Mouse (Mus musculus) heart, embryonic 15.5 days (tissue): ENCODE results near the gene Ciart. TPM values are rescaled to one million over a fixed set of nuclear protein-coding genes. Genes with fewer than 3 reads are reported as not detected.
"Not testable (repeated sequence)": the region's sequence is repeated elsewhere in the genome, so short reads cannot be mapped to it uniquely, and the experiment has no call there.

Experiments used
- ATAC-seq: fragments of 200-750 bp; cut with Nextera tagmentation; replicated peaks from 2 replicates; pipeline ENCODE4 v1.8.0; 2017; ENCODE audit warnings: low read depth, moderate TSS enrichment; ENCODE audit not compliant: insufficient number of reproducible peaks, insufficient read depth, low FRiP score
- H3K27ac ChIP-seq: fragments of 300-500 bp; sonication (generic); 2 replicates; pipeline ENCODE4 v1.5.1; 2015; ENCODE audit warnings: mild to moderate bottlenecking, inconsistent platforms
- H3K27me3 ChIP-seq: fragments of 300-500 bp; sonication (generic); 2 replicates; pipeline ENCODE4 v1.6.1; 2015; ENCODE audit warnings: inconsistent platforms
- H3K36me3 ChIP-seq: fragments of 300-500 bp; sonication (generic); 2 replicates; pipeline ENCODE4 v1.6.1; 2015; ENCODE audit warnings: mild to moderate bottlenecking, inconsistent platforms
- H3K4me1 ChIP-seq: fragments of 300-500 bp; sonication (generic); replicated peaks from 2 replicates; pipeline ENCODE4 v1.6.1; 2015; ENCODE audit warnings: inconsistent platforms
- H3K4me2 ChIP-seq: fragments of 300-500 bp; sonication (generic); 2 replicates; pipeline ENCODE4 v1.6.1; 2015; ENCODE audit warnings: inconsistent platforms, mild to moderate bottlenecking, moderate library complexity
- H3K4me3 ChIP-seq: fragments of 300-500 bp; sonication (generic); 2 replicates; pipeline ENCODE4 v1.5.1; 2015; ENCODE audit warnings: mild to moderate bottlenecking, inconsistent platforms
- H3K9ac ChIP-seq: fragments of 300-500 bp; sonication (generic); 2 replicates; pipeline ENCODE4 v1.6.1; 2015; ENCODE audit warnings: mild to moderate bottlenecking, inconsistent platforms
- H3K9me3 ChIP-seq: fragments of 300-500 bp; sonication (generic); replicated peaks from 2 replicates; pipeline ENCODE4 v1.6.1; 2016; ENCODE audit warnings: inconsistent platforms
- WGBS: fragments of 180-500 bp; shearing (Covaris S2); methylation state at CpG from one replicate; pipeline ENCODE4 v1.1.7; 2015; ENCODE audit warnings: mixed read lengths; 5-methylcytosine and 5-hydroxymethylcytosine counted together
- polyA plus RNA-seq: library from polyadenylated mRNA; unstranded; fragments of >200 nt; fragmentation: Nextera tagmentation; extraction: Ambion mirVana; gene quantifications from 2 replicates; pipeline ENCODE4 v1.2.1, GENCODE M21; 2015

Gene Ciart
- polyA plus RNA-seq, result 3.6 and 4.7 TPM in 2 replicates

- Histone ChIP-seq H3K9me3 (no peaks in the 10 kb centered on the region), H3K4me1 (peaks cover 17% of the 10 kb centered on the region), H3K4me2 (peak within 1 kb of the TSS; percentile 99), H3K36me3 (peaks cover 12% of the 10 kb centered on the region; the same call in 1 of the 2 replicates), H3K9ac (peak within 1 kb of the TSS; percentile 43), H3K4me3 (peak within 1 kb of the TSS; percentile 56), H3K27me3 (no peaks in the 10 kb centered on the region), H3K27ac (peak within 1 kb of the TSS; percentile 52)
- peak; percentile 98 for ATAC-seq
- under 1% methylated on average over 61 of the region's 66 CpGs for WGBS
These were observed at the start of gene Ciart for GRCm38 (mm10) chr3:95881979-95882815. Gene Ciart (minus strand): TSS chr3:95882251.

DNA sequence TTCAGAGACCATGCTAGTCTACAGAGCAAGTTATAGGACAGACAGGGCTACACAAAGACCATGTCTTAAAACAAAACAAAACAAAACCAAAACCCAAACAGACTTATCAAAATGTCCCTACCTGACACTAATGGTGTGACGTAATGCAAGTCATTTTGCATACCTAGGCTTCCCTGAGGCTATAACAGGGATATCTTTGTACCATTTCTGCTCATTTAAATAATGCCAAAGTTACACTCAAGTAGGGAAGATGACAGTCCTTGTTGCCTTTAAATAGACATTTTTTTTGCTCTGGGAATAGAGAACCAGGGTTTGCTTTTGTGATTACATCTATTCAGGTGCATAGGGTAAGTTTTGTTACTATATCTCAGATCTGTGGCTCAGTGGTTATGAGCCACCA, 49.4 kb upstream of the Ciart start:
- peaks cover 15% of the 10 kb centered on the region for H3K4me1 ChIP-seq
- no peak overlapping the region for H3K9ac ChIP-seq
- 92% methylated on average over 1 of the region's 1 CpGs for WGBS
- no peak overlapping the region for H3K27ac ChIP-seq
- peaks cover 24% of the 10 kb centered on the region for H3K36me3 ChIP-seq
- H3K27me3 ChIP-seq, result no peaks in the 10 kb centered on the region
- H3K4me3 ChIP-seq, result no peak overlapping the region; the same call in 1 of the 2 replicates
- peak overlapping the region; percentile 80; the same call in 1 of the 2 replicates for H3K4me2 ChIP-seq
- ATAC-seq, result no peak
- H3K9me3 ChIP-seq, result no peaks in the 10 kb centered on the region

DNA sequence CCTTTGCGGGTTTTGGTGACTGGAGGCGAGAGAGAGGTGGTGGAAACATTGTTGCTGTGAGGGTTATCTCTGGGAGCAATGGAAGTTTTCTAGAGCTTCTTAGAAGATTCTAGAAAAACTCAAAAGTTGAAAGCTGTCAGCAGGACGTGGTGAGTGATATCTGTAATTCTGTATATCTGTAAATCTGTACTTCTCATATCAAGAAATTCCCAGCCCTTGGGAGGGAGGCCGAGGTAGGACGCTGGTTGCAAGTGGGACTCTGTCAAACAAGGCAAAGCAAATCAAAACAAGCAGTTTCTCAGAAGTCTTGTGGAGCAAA, 48.4 kb upstream of the Ciart start:
- ATAC-seq, result no peak
- 0% methylated on average over 5 of the region's 5 CpGs for WGBS
- peak overlapping the region; percentile 94 for H3K4me3 ChIP-seq
- H3K27me3 ChIP-seq, result no peaks in the 10 kb centered on the region
- peak overlapping the region; percentile 93 for H3K27ac ChIP-seq
- no peaks in the 10 kb centered on the region for H3K9me3 ChIP-seq
- H3K4me2 ChIP-seq, result peak overlapping the region; percentile 80
- peaks cover 15% of the 10 kb centered on the region for H3K4me1 ChIP-seq
- peak overlapping the region; percentile 99 for H3K9ac ChIP-seq
- H3K36me3 ChIP-seq, result peaks cover 18% of the 10 kb centered on the region

DNA sequence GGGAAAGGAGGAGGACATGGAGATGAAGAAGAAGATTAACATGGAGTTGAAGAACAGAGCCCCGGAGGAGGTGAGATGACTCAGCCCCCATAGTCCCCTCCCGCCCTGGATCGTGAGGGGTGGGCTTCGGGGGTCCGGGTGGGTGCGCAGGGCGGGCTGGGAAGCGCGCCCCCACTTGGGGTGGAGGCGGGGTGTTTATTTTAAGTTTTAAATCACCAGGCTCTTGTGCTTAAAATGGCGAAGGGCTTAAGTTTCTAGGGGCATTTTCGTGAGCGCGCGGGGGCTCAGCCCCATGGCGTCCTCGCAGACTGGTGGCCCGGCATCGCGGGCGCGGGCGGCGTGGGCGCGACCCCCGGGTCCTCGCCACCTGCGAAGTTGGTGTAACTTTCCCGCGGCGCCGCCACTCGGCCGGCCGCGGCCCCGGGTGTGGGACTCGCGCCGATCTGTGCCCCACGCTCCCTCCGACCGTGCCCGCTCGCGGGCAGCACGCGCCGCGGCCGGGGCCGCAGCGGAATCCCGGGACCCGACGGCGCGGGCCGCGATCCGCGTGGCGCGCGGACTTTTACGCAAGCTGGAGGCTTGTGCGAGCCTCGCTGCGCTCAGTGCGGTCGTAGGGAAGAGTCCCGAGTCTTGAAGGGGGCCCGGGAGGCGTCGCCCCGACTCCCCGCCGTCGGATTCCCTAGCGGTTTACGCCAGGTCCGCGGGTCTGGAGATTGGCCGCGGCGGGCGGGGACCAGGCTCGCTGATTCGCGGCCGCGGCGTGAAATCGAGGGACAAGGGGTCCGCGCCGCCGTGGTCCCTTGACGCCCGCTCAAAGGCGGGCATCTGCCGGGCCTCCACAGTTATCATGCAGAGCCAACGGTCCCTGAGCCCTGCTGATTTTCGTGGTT, 47.8 kb upstream of the Ciart start:
- peak overlapping the region; percentile 93 for H3K27ac ChIP-seq
- H3K36me3 ChIP-seq, result peaks cover 12% of the 10 kb centered on the region
- ATAC-seq, result peak; percentile 8; the same call in 1 of the 2 replicates
- peak overlapping the region; percentile 99 for H3K9ac ChIP-seq
- H3K27me3 ChIP-seq, result no peaks in the 10 kb centered on the region
- peak overlapping the region; percentile 94 for H3K4me3 ChIP-seq
- H3K4me1 ChIP-seq, result peaks cover 15% of the 10 kb centered on the region
- under 1% methylated on average over 98 of the region's 105 CpGs for WGBS
- H3K4me2 ChIP-seq, result peak overlapping the region; percentile 80
- no peaks in the 10 kb centered on the region for H3K9me3 ChIP-seq

DNA sequence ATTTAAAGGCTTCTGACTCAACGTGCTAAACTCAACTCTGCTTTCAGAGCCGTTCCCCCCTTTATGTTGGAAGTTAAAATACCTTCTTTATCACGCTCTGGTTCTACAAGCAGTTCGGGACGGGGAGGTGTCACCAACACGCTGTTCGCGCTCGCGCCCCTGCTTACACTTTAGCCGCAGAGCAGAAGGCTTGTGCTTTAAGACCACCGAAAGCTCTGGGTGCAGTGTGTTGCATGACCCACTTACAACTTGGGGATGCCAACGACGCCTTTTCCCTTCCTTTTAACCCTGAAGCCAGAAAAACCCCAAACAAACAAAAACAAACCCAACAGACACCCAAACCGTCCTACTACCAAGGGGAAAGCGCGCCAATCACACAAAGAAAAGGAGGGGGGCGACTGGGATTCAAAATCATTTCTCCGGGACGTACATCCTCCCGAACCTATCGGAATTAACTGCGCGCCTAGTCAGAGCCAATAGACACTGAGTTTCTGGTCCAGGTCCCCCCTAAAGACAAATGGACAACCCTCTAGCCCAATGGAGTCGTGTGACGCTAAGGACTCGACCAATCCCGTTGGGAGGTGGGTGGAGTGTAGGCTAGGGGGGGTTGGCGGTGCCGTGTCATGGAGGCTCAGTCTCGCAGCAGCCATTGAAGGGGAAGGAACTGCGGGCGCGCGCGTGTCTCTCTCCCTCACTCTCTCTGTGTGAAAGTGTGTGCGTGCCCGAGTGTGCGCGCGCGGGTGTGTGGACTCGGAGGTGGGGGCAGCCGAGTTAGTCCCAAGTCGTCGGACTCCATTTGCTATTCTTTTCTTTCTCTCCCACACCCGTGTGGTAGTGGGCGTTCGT, 46.8 kb upstream of the Ciart start, which contains the start of gene Anp32e:
Anp32e (plus strand) TSS at position 589 of the 846 bp plus-strand sequence.
- ATAC-seq, result peak; percentile 100
- WGBS, result under 1% methylated on average over 49 of the region's 49 CpGs
- Histone ChIP-seq H3K4me2 (peak within 1 kb of the TSS; percentile 80), H3K9ac (peak within 1 kb of the TSS; percentile 99), H3K4me3 (peak within 1 kb of the TSS; percentile 94), H3K36me3 (peaks cover 3% of the 10 kb centered on the region), H3K27me3 (no peaks in the 10 kb centered on the region), H3K4me1 (peaks cover 15% of the 10 kb centered on the region), H3K9me3 (no peaks in the 10 kb centered on the region), H3K27ac (peak within 1 kb of the TSS; percentile 93)

DNA sequence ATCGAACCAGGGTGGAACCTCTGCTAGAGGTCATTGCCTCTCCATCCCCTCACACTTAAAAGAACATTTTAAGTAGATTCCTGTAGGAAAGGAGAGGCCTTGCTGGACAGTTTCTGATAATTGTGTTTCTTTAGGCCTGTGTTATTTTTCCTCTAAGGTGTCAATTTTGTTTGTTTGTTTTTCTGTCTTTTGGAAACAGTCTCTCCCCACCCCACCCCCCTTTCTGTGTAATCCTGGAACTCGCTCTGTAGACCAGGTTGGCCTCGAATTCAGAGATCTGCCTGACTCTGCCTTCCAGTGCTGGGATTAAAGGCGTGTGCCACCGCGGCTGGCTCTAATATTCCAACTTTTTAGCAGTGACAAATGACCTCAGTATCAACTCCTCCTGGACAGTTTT, 46.2 kb upstream of the Ciart start:
- peaks cover 15% of the 10 kb centered on the region for H3K4me1 ChIP-seq
- no peaks in the 10 kb centered on the region for H3K9me3 ChIP-seq
- H3K27me3 ChIP-seq, result no peaks in the 10 kb centered on the region
- peak overlapping the region; percentile 94 for H3K4me3 ChIP-seq
- H3K9ac ChIP-seq, result peak overlapping the region; percentile 55
- no peaks in the 10 kb centered on the region for H3K36me3 ChIP-seq
- peak overlapping the region; percentile 75 for H3K4me2 ChIP-seq
- H3K27ac ChIP-seq, result peak overlapping the region; percentile 86
- ATAC-seq, result no peak
- WGBS, result 48% methylated on average over 6 of the region's 6 CpGs

DNA sequence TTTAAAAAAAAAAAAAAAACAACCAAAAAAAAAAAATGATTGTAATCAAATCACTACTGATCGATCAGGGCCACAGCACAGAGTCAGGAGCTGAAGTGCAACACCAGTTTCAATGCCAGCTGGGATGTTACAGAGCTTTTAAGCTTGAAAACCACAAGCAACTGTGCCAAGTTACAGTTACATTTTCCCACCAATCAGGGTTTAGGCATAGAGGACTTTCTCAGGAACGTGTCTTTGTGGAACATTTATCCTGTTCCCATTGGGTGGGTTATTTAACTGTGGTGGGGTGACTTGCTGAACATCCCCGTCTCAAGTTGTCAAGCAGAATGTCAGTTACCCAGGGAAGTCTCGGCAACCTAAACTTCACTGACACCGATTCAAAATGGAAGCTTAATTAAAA, 43.0 kb upstream of the Ciart start:
- Histone ChIP-seq H3K27me3 (no peaks in the 10 kb centered on the region), H3K4me1 (peaks cover 8% of the 10 kb centered on the region; the same call in 1 of the 2 replicates), H3K4me2 (no peak overlapping the region), H3K27ac (no peak overlapping the region), H3K36me3 (no peaks in the 10 kb centered on the region), H3K4me3 (no peak overlapping the region), H3K9me3 (no peaks in the 10 kb centered on the region), H3K9ac (no peak overlapping the region)
- 78% methylated on average over 5 of the region's 5 CpGs for WGBS
- no peak for ATAC-seq

DNA sequence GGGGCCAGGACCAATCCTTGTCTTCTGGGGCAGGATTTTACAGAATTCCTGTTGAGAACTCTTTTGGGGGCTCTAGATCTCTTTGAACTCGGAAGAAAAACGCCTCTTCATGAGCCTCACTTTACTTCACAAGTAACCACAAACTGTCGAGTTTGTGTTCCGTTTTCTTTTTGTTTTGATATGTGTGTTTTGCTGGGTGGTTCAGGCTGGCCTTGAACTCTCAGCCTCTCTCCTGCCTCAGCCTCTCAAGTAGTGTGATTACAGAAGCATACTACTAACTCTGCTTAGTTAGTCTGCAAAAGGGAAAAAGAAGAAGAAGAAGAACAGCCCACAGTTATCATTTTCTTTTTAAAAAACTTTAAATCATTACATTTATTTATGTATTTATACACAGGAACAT, 42.1 kb upstream of the Ciart start:
- ATAC-seq, result no peak
- Histone ChIP-seq H3K9me3 (no peaks in the 10 kb centered on the region), H3K36me3 (no peaks in the 10 kb centered on the region), H3K27ac (no peak overlapping the region), H3K9ac (no peak overlapping the region), H3K4me1 (peaks cover 8% of the 10 kb centered on the region; the same call in 1 of the 2 replicates), H3K27me3 (no peaks in the 10 kb centered on the region), H3K4me2 (no peak overlapping the region), H3K4me3 (no peak overlapping the region)
- 67% methylated on average over 4 of the region's 4 CpGs for WGBS

DNA sequence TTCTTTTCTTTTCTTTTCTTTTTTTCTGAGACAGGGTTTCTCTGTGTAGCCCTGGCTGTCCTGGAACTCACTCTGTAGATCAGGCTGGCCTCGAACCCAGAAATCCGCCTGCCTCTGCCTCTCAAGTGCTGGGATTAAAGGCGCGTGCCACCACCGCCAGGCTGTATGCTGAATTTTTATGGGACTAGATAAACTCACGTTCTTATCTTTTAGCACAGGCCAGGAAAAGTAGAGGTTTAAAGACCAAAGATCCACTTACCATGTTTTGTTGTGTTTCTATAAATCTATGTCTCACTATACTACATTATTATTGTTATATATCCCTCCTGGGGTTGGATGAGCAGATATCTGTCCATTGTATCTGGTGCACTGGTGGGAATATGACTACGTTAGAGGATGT, 41.4 kb upstream of the Ciart start:
- H3K27me3 ChIP-seq, H3K36me3 ChIP-seq, H3K9me3 ChIP-seq, H3K4me1 ChIP-seq, ATAC-seq, H3K4me2 ChIP-seq, H3K27ac ChIP-seq, H3K4me3 ChIP-seq, H3K9ac ChIP-seq: not testable (repeated sequence)
- 85% methylated on average over 7 of the region's 7 CpGs for WGBS

DNA sequence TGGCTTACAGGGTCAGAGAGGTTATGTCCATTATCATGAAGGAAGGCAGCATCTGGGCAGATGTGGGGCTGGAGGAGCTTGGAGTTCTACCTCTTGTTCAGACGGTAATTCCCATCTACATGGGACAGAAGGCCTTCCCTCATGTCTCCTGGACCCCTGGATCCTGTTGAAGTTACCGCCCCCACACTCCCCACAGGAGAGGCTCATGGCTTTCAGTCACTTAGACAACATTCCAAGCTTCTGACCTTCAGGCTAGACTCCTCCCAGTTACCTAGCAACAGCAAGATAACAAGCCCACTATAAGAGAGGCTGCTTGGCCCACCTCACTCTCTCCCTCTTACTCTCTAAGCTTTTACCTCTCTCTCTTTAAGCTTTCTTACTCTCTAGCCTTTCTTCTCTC, 38.5 kb upstream of the Ciart start:
- H3K27me3 ChIP-seq, H3K4me2 ChIP-seq, H3K4me1 ChIP-seq, H3K4me3 ChIP-seq, H3K9ac ChIP-seq, H3K36me3 ChIP-seq, ATAC-seq, H3K27ac ChIP-seq, H3K9me3 ChIP-seq: not testable (repeated sequence)
- 39% methylated on average over 2 of the region's 2 CpGs for WGBS
